Mouse (Mus musculus) left cerebral cortex, adult 8-10 months (tissue): ENCODE results near the gene Kalrn. TPM values are rescaled to one million over a fixed set of nuclear protein-coding genes. Genes with fewer than 3 reads are reported as not detected.
A peak's percentile ranks its signal among the peaks of the same experiment; 100 is the strongest.

ENCODE experiments used
- DNase-seq, 2 experiments: peaks; one replicate each; pipeline ENCODE4 v3.0.0; 2022; ENCODE audit warnings: low spot score in 2 of 2
- total RNA-seq, 4 experiments: library from RNA; stranded (reverse); gene quantifications; 2 replicates each; pipeline ENCODE4 v1.2.4; 2022

Kalrn gene
- 100 to 1,000 TPM; 485 to 551 (median 491) TPM for total RNA-seq

DNA sequence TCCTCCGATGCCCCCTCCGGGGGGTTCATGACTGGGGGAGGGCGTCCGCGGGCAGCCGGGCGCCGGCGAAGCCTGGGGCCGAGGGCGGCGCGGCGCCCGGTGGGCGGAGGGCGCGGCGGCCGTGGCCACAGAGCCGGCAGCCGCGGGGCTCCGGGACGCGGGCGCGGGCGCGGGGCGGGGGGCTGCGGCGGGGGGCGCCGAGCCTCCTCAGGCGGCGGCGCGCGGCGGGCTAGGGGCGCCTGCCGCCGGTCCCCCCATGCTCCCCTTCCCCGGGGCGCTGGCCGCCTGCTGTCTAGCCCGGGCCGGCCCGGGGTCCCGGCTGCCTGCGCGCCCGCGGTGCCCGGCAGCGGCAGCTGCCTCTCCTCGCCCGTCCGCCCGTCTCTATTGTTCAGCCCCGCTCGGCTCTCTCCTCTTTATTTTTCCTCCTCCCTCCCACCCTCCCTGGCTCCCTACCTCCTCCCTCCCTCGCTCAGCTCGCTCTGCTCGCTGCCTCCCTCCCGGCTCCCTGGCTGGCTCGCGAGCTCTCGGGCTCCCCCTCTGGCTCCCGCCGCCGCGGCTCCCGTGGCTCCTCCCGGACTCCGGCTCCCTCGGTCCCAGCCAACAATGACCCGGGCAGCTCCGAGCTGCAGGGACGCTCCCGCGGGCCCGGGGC lies at the start of gene Kalrn:
Gene Kalrn (minus strand): TSS at position 382 of the 652 bp plus-strand sequence.
- peak; percentile 75 to 80 for DNase-seq

DNA sequence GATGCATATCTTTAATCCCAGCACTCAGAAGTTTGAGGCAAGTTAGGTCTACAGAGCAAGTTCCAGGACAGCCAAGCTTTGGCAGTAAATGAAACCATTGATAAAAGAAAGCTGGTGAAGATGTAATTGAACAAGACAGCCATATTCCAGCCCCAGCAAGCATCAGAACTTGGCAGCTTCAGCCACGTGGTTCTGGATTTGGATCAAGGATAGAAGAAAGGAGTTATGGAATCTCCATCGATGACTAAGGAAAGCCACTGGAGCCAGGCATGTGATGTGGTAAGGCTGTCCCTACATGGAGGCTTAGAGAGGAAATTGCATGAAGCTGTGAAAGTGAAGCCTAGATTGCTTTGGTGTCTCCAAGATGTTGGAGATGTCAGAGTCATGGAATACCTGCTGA lies 40.7 kb upstream of the Kalrn start:
- no peak for DNase-seq

- no peak for DNase-seq
These were observed 36.8 kb upstream of the Kalrn start for GRCm38 (mm10) chr16:34610137-34610536.

DNA sequence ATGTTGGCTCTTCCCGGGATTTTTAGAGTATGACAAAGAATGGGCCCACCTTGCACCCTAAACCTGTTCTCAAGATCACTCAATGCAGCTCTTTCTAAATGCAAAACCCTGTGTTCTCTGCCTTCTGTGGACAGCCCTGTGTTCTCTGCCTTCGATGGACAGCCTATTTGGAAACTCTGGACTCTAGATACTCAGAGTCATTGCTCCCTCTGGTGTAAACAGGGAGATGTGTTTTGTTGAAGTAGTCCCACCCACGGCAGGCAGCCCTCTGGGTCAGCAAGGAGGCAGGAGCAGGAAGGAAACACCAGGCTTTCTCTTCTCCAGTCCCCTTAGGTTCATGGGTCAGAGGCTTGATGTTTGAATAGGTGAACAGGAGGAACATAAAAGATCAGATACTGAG lies 32.3 kb upstream of the Kalrn start:
- DNase-seq = no peak

- no peak for DNase-seq
These were observed 30.5 kb upstream of the Kalrn start for GRCm38 (mm10) chr16:34603854-34604253.

DNA sequence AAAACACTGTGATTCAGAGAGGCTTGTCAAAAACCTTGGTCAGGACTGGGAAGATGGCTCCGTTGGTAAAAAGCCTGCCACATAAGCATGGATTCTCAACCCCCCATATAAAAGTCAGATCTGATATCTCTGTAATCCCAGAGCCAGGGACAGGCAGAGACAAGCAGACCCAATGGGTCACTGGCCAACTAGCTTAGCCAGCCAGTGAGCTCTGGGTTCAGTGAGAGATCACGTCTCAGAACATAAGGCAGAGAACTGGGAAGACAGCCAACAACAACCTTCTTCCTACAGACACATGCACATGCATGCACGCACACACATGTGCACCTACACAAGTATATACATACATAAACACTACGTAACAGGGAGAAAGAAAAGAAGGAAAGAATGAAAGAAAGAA lies 29.7 kb upstream of the Kalrn start:
- DNase-seq = no peak

GRCm38 (mm10) chr16:34601954-34602353 lies 28.6 kb upstream of the Kalrn start:
- no peak for DNase-seq

GRCm38 (mm10) chr16:34595294-34595693 lies 22.0 kb upstream of the Kalrn start:
- no peak for DNase-seq

DNA sequence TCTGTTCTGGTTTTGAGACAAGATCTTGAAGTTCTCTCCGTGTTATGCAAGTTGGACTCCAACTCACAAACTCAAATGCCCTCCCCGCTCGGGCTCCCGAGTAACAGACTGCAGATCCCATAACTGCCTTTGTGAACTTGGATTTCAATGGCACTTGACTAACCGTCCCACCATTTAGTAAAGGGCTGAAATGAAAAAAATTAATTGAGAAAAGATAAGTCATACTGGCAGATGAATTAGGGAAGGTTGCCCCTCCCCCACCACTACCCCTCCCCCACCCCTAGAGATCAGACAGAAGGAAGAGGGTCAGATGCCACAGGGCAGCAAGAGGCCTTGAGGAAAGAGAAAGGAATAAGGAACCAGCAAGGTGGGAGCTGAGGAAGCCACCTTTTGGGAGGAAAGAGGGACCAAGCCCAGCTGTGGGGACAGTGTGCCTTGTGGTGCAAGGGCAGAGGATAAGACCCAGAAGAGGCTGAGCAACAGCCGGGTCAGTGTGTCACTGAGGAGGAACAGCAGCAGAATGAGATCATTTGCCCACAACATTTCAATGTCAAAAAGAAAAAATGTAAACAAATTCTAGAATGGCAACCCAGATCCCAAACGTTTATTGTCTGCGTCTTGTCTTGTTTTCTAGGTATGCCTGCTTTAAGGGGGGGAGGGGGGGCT lies 21.4 kb upstream of the Kalrn start:
- DNase-seq = no peak

- DNase-seq = no peak
These were observed 19.4 kb upstream of the Kalrn start for GRCm38 (mm10) chr16:34592696-34593095.

GRCm38 (mm10) chr16:34591934-34592333 lies 18.6 kb upstream of the Kalrn start:
- no peak for DNase-seq

DNA sequence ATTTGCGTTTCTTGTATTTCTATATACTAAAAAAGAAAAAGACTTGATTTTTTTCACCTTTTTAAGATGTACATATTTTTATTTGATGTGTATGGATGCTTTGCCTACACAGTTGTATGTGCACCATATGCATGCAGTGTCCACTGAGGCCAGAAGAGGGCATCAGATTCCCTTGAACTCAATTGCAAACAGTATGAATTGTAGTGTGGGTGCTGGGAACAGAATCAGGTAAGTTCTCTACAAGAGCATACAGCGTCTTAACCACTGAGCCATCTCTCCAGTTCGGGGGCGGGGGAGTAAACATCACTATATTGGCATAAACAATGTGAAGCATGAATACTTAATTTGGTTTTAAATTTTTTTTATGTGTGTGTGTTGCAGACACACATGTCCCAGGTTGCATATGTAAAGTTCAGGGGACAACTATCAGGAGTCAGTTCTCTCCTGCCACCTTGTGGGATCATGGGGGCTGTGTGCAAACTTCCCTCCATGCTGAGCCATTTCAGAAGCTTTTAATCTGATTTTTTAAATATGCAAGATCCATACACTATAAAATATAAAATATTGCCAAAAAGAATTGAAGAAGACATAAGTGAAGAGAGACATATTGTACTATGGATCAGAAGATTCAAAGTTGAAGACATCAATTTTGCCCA lies 6.5 kb upstream of the Kalrn start:
- no peak for DNase-seq

GRCm38 (mm10) chr16:34573856-34574491 lies 642 bp upstream of the Kalrn start:
- DNase-seq = no peak

DNA sequence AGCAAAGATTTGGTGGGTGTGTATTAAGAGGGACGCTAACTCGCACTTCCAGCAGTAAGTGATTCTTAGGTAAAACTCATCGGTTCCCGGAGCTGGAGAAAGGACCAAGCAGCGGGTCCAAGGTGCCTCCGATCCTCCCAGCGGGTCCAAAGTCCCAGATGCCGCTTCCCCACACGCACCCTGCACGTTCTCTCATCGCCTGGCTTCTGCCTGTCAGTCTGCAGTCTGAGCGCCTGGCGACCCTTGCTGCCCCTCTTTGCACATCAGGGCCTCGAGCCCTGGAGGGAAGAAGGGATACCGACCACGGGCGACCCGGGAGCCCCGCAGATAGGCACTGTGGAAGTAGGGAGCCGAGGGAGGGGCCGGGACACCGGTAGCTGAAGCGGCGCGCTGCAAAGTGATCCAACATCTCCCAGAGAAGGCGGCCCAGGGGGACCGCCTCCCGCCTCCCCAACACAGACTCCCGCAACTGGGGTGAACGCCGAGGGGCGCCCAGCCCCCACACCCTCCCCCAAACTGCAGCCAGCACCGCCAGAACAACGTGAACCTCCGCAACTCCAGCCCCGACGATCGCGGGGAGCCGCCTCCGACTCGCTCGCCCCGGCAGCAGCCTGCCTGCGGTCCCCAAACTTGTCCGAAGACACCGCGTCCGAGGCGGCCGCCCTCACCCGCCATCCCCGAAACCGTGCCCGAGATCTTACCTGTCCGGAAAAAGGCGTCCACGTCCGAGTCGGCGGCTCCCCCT lies 754 bp downstream of the Kalrn start:
- DNase-seq = no peak

- no peak for DNase-seq
These were observed 1.4 kb downstream of the Kalrn start for GRCm38 (mm10) chr16:34571931-34572405.

DNA sequence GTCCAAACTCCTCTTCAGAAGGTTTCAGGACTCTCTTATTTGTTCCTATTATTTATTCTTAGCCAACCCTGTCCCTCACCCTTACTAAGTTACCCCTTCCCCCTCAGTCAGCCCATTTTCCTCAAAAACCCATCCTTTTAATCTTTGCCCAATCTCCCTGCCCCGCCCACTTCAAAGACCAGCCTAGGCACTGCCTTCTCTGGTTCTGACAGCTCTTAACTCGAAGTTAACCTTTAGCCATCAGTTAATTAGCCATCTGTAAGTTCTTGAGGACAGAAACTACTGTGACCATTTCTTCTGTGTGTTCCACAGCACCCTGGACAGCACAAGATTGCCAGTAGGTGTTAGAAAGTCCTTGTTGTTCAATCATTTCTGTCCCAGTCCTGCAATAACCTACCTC lies 3.4 kb downstream of the Kalrn start:
- no peak for DNase-seq

GRCm38 (mm10) chr16:34568831-34569230 lies 4.5 kb downstream of the Kalrn start:
- no peak for DNase-seq

- DNase-seq = no peak
These were observed 9.6 kb downstream of the Kalrn start for GRCm38 (mm10) chr16:34563593-34564280.

GRCm38 (mm10) chr16:34561734-34562135 lies 11.6 kb downstream of the Kalrn start:
- DNase-seq = peak in 1 of 2 experiments; percentile 1

GRCm38 (mm10) chr16:34560814-34561213 lies 12.5 kb downstream of the Kalrn start:
- DNase-seq = peak; percentile 5 to 47

- DNase-seq = no peak
These were observed 12.9 kb downstream of the Kalrn start for GRCm38 (mm10) chr16:34560411-34560810.
